Mouse (Mus musculus): Measurements from ENCODE around the gene Mpdu1.

- TF ChIP-seq EP300 (IDR thresholded peaks at IDR 0.05; ENCODE audit: insufficient read depth, low read depth, low read length) (no peak), CTCF (IDR thresholded peaks at IDR 0.05; ENCODE audit: low read depth, low read length) (no peak)
Observed at GRCm38 (mm10) chr11:69687061-69687460, 24.6 kb upstream of the Mpdu1 start.
